Mouse (Mus musculus) spleen, adult 18-20 months (tissue): ENCODE data around the gene 6030445D17Rik.

ENCODE experiments used
- DNase-seq, 2 experiments: peaks; one replicate each; pipeline ENCODE4 v3.0.0; 2022; ENCODE audit warnings: mixed read lengths in 2 of 2

Gene 6030445D17Rik

GRCm38 (mm10) chr4:136462086-136462838 lies at the start of gene 6030445D17Rik:
TSS of gene 6030445D17Rik (plus strand) at chr4:136462250.
- peak; percentile 32 to 39 for DNase-seq

- DNase-seq = no peak
Measured at GRCm38 (mm10) chr4:136415477-136415876, 46.6 kb upstream of the 6030445D17Rik start.

GRCm38 (mm10) chr4:136418962-136419361 lies 43.1 kb upstream of the 6030445D17Rik start:
- DNase-seq = no peak

GRCm38 (mm10) chr4:136419386-136419785 lies 42.7 kb upstream of the 6030445D17Rik start:
- no peak for DNase-seq

- no peak for DNase-seq
Measured at GRCm38 (mm10) chr4:136423224-136423623, 38.8 kb upstream of the 6030445D17Rik start, which contains the start of gene Htr1d. TSS of gene Htr1d (plus strand) at chr4:136423524.

GRCm38 (mm10) chr4:136424120-136424999 lies 37.7 kb upstream of the 6030445D17Rik start:
- DNase-seq = no peak

- peak in 1 of 2 experiments; percentile 13 for DNase-seq
Measured at GRCm38 (mm10) chr4:136425000-136425288, 37.1 kb upstream of the 6030445D17Rik start.

GRCm38 (mm10) chr4:136430609-136431375 lies 31.3 kb upstream of the 6030445D17Rik start:
- no peak for DNase-seq

GRCm38 (mm10) chr4:136431376-136431693 lies 30.7 kb upstream of the 6030445D17Rik start:
- peak in 1 of 2 experiments; percentile 41 for DNase-seq

GRCm38 (mm10) chr4:136434029-136434428 lies 28.0 kb upstream of the 6030445D17Rik start:
- no peak for DNase-seq

GRCm38 (mm10) chr4:136439106-136439505 lies 22.9 kb upstream of the 6030445D17Rik start:
- no peak for DNase-seq

GRCm38 (mm10) chr4:136441354-136442043 lies 20.6 kb upstream of the 6030445D17Rik start:
- DNase-seq = no peak

GRCm38 (mm10) chr4:136444561-136444960 lies 17.5 kb upstream of the 6030445D17Rik start:
- DNase-seq = no peak

- DNase-seq = no peak
Measured at GRCm38 (mm10) chr4:136449795-136450194, 12.3 kb upstream of the 6030445D17Rik start.

- DNase-seq = no peak
Measured at GRCm38 (mm10) chr4:136450271-136450670, 11.8 kb upstream of the 6030445D17Rik start.

- no peak for DNase-seq
Measured at GRCm38 (mm10) chr4:136451564-136451963, 10.5 kb upstream of the 6030445D17Rik start.

- no peak for DNase-seq
Measured at GRCm38 (mm10) chr4:136452286-136452685, 9.8 kb upstream of the 6030445D17Rik start.

GRCm38 (mm10) chr4:136452792-136453191 lies 9.3 kb upstream of the 6030445D17Rik start:
- no peak for DNase-seq

- DNase-seq = peak in 1 of 2 experiments; percentile 60
Measured at GRCm38 (mm10) chr4:136454850-136455260, 7.2 kb upstream of the 6030445D17Rik start.

GRCm38 (mm10) chr4:136456516-136457218 lies 5.4 kb upstream of the 6030445D17Rik start:
- no peak for DNase-seq

GRCm38 (mm10) chr4:136458276-136458675 lies 3.8 kb upstream of the 6030445D17Rik start:
- no peak for DNase-seq

- no peak for DNase-seq
Measured at GRCm38 (mm10) chr4:136459210-136459609, 2.8 kb upstream of the 6030445D17Rik start.
